Mouse (Mus musculus): ENCODE data around the gene Sorbs2.

The Sorbs2 gene

DNA sequence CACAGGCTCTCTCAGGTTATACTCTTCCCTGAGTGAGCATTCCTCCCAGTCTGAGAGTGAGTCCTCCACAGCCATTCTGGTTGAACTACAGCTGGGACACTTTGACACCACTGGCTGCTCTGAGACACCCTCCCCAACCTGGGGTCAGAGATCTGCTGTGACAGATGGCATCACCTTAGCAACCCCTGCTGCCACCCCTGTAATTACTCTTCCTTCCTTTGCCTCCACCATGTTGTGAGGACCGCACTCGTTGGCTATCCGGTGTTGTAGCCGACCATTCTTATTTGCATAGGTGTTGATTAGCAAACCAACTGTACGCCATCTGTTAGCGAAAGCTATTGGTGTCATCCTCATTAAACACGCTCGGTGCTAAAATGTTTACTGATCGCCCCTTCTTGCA lies 247.9 kb downstream of the Sorbs2 start:
- DNase-seq (ENCODE audit: low spot score): no peak

DNA sequence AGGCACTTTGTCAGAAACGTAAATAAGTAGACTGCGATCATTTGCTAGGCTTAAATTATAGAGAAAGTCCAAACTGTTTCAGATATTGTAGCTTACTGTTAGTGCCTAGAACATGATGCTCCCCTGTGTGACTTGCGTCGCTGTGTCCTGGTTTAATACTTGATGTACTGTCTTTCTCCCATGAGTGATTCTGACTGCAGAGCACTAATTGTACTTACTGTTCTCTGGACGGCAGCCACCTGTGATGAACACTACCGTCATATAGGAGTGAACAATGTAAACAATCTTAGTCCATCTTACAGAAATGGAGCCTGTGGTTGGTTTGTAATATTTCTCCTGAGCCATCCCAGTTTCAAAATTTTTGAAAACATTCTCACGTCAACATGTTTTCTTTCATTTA lies 248.4 kb downstream of the Sorbs2 start:
- DNase-seq (ENCODE audit: low spot score): no peak

DNA sequence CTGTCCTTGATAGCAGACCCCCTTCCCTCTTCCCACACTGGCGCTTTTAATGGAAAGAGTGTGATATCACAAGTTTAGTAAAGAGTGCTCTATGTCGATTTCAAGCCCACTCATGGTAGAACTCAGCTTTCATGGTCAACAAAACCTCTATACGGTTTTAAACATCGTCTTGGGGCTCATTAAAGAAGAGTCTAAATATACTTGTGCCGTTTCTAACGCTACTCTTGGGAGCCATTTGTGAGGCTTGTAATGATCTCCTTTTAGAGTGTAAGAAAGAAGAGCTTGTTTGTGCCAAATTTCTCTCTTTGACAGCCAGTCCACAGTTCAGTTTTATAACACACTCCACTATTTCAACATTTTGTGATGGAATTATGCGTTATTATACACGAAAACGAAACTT lies 253.0 kb downstream of the Sorbs2 start:
- DNase-seq (ENCODE audit: low spot score): no peak

DNA sequence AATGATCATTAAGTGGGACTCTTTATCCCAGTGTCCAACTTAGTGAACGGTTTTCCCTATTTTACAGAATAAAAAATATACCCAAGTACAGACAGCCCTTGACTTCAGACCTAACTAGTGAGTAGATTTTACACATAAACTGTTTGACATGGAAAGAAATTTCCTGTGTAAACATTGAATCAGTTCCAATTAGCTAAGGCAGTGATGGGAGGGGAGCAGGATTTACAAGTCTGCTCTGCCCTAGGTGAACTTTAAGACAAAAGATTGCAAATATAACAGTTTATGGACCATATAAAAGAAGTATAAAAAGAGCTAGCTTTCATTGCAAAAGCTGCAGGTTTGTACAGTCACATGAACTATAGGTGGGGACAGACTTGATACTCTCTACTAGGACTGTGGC lies 253.5 kb downstream of the Sorbs2 start:
- DNase-seq (ENCODE audit: low spot score): no peak

DNA sequence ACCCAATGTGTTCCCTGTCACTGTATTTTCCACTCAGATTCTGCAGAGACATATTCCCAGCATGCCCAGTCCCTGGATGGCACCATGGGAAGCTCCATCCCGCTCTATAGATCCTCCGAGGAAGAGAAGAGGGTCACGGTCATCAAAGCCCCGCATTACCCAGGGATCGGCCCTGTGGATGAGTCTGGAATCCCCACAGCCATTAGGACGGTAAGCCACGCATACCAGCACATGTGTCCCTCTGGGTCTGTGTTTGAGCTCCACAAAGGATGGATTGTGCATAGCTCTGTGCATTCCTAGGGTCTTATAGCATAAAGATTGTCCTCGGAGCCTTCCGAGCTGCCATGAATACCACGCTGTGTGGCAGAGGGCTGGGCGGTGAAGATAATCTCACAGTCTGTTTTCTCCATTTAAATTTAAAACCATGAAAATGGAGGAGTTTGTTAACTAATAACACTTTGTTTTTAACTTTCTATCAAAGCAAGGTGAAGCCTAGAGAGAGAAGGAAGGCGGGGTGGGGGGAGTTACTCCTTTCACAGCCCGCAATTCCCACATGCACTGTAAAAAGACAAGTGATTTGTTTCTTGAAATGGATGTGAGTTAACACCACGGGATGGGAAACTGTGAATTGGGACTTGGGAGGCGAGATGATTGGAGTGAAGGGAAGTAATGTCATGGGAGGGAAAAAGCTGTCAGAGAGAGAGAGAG lies 255.5 kb downstream of the Sorbs2 start:
- DNase-seq (ENCODE audit: low spot score): no peak

DNA sequence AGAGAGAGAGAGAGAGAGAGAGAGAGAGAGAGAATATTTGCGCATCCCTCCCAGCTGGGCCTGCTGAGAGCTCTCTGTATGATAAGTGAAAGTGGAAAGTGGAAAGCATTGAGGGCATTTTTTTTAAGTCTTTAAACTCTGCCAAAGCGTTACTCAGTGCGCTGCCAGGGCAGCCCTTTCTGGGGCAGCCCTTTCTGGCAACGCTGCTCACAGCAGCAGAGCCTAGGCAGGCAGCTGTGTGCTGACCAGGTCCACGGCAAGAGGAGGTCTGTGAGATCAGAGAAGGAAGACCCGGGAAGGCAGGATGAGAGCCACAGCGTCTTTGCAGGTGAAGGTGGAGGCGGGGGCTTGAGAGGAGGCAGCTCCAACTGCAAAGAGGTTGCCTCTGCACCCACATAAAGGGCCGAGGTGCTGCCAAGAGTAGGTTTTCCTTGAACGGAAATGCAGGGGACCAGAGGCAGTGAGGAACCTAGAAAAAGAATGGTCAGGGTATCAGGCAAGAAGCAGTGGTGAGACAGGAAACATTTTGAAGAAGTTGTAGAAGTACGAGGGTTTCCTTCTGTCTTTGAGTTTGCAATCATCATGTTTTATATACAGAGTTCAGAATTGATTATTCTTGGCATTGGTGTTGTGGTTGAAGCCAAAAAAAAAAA lies 256.2 kb downstream of the Sorbs2 start:
- DNase-seq (ENCODE audit: low spot score): peak; percentile 11

DNA sequence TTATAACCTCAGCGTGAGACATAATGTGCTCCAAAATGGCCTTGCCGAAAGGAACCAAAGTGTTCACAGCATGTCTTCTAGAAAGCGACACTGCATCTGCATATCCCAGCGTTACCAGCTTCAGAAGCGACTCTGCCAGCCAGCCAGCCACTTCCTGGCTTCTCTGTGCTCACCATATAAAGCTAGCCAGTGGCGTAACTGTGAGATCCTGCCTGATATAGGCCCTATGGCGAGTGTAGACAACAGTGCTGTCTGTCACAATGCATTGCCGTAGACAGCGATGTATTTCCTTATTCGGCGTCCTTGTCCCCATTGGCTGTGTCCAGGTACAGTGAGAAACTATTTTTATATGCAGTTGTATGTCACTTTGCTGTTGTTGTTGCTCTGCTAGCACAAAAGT lies 258.6 kb downstream of the Sorbs2 start:
- no peak for DNase-seq (ENCODE audit: low spot score)

DNA sequence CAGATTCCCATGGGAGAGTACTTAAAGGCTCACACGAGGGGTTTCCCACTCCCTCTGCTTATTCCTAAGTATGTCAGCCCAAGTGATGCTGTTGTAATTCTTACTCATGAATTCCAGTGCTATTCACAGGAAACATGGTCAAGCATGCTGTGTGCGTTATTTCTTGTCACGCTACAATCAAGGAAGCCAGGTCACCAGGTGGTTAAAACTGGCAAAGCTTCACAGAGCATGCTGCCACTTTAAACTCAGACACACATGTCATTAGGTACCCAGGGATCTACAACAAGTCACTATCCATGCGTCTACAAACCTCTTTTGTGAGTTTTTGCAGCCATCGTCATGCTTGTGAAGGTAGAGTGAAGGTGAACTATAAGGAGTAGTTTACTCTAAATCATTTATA lies 267.3 kb downstream of the Sorbs2 start:
- no peak for DNase-seq (ENCODE audit: low spot score)

DNA sequence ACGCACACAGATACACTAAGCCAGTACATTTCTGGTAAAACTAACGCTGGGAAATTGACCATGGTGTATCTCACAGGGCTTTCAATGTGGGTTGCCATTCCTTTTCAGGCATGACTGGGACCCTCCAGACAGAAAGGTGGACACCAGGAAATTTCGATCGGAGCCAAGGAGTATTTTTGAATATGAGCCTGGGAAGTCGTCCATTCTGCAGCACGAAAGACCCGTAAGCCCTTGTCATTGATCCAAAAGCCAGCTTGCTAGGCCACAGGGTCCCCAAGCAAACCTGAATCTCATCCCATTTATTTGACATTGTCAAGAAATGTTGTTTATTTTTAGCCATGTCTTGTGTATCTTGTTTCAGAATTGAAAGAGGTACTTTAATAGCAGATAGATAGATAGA lies 267.9 kb downstream of the Sorbs2 start:
- DNase-seq (ENCODE audit: low spot score): no peak

DNA sequence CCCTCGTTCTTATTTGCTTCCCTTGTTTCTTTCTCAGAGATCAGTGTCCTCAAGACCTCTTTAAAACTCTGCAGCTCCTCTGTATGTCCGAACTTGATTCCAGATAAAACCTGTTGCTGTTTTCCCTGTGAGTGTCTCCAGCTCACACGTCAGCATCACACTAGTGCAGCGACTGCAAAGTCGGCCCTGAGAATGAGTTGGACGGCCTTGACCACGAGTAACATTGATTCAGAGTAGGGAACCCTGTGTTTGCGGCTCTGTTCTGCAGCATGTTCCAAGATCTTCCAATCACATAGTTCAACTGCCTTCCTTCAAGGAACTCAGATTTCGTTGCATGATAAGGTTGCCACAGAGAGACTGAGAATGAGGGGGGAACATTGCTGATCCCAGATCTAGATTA lies 268.8 kb downstream of the Sorbs2 start:
- no peak for DNase-seq (ENCODE audit: low spot score)

DNA sequence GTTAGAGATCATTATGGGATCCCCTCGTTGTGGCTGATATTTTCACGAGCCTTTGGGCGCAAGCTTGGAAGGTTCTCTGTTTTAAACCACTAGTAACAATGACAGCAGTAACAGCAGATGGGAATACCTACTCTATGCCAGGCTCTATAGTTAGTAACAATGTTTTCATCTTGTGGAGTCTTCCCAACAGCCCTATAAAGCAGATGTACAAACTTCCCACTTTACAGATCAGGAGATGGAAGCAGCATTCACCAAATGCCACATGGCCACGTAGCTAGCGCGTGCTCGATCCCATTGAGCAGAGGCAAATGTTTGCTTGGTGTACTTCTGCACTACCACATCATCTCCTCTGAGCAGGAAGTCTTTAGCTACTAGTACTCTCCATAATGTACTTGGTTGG lies 269.4 kb downstream of the Sorbs2 start:
- no peak for DNase-seq (ENCODE audit: low spot score)

DNA sequence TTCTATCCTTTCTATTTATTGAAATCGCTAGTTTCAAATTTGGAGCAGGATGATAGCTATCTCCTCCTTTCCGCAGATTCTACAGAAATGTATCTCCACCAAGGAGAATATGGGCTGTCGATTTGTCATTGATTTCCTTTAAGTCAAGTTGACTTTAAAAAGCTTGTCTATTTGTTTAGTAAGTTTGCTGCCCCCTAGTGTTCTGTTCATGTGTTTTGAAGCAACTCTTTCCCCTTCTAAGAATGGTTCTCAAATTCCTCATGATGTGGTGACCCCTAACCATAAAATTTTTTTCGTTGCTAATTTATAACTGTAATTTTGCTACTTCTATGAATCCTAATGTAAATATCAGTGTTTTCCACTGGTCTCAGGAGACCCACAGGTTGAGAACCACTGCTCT lies 273.0 kb downstream of the Sorbs2 start:
- peak; percentile 40 for DNase-seq (ENCODE audit: low spot score)

DNA sequence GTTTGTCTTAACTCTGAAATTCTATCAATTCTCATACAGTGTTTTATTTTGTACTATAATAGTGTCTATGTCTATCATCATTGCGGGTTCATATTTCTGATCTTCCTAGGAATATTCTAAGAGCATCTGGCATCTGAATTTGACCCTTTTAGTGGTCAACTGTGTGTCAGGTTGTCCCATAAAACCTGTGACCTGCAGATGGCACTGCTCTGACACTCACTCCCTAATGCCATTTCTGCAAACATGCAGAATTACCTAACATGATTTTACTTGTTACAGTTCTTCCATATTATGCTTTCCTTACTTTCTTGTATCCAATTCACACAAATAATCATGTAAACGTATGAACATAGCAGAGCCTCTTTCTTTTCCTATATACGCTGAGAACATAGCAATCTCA lies 281.0 kb downstream of the Sorbs2 start:
- DNase-seq (ENCODE audit: low spot score): no peak

DNA sequence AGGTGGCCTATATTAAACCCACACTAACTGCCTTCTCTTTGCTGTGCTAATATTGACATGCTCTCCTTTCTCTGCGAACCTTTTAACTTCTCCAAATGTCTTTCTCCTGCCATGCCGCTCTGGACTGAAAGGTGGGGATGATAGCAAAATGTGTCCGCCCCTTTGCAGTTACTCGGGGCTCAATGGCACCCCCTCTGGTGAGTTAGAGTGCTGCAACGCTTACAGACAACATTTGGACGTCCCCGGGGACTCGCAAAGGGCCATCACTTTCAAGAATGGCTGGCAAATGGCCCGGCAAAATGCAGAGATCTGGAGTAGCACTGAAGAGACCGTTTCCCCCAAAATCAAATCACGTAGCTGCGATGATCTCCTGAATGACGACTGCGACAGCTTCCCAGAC lies 287.3 kb downstream of the Sorbs2 start:
- no peak for DNase-seq (ENCODE audit: low spot score)

DNA sequence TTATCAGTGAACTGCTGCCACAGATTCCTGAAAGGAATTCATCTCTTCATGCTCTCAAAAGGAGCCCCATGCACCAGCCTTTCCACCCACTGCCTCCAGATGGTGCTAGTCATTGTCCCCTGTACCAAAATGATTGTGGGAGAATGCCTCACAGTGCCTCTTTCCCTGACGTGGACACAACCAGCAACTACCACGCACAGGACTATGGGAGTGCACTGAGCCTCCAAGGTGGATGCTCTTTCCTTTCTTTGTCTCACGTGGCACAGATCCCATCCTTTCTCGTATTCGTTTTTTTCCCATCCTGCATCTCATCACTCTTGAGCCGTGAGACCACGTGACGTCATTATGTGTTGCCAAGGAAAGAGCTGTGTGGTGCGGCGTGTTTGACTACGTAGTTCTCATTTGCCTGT lies 288.7 kb downstream of the Sorbs2 start:
- peak; percentile 34 for DNase-seq (ENCODE audit: low spot score)

DNA sequence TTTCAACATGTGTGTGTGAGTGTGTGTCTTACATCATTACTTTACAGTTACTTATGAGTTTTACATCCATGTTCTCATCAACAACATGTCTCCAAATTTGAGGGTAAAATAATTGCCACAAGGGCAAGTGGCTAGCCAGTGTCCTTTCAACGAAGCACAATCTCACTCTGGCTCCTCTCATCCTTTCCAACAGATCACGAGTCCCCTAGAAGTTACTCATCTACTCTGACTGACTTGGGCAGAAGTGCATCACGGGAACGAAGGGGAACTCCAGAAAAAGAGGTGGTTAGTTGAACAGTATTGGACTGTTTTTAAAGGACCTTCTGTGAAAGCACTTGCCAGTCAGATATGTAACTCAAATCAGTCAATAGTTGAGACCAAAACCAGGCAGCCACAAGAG lies 291.9 kb downstream of the Sorbs2 start:
- no peak for DNase-seq (ENCODE audit: low spot score)

DNA sequence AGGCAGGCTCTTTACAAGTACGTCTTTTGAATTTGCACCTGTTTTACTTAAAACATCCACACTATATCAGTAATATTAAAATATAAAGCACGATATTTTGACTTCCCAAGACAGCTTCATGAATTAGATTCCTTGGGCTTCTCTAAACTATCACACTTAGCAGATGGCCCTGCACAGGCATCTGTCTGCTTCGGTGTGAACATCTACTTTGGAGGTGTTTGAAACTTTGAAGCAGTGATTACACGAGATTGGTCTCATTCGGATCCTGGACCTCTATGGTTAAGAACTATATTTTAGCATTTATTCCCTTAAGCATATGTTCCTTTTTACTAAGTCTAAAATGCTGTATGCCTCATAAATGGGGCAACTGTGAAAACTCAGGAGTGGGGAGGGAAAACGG lies 301.0 kb downstream of the Sorbs2 start:
- DNase-seq (ENCODE audit: low spot score): no peak

DNA sequence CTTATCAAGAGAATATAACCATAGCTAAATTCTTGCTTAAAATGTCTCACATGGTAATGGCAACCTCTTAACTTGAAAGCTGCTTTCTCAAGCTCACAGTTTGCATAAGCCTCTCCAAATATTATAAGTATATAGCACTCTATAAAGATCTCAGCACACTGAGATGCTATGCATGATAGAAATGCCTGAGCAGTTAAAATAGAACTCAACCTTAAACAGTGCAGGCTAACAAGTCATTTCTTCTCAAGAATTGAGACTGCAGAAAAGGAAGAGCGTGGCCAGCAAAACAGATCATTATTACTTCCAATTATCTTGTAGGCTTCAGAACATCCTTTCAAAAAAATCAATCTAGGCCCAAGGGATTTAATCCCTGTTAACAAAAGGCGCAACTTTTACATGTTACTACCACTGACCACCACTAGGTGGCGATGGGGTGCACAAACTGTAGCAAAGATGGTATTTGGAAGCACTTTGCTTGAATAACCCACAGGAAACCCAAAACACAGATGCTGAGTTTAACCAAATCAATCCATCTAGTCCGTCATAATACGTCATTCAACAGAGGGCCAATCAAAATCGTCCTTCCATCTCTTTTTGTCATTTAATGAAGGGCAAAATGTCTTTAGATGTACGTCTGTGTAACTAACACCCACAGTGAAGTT lies 309.3 kb downstream of the Sorbs2 start:
- DNase-seq (ENCODE audit: low spot score): peak; percentile 33

DNA sequence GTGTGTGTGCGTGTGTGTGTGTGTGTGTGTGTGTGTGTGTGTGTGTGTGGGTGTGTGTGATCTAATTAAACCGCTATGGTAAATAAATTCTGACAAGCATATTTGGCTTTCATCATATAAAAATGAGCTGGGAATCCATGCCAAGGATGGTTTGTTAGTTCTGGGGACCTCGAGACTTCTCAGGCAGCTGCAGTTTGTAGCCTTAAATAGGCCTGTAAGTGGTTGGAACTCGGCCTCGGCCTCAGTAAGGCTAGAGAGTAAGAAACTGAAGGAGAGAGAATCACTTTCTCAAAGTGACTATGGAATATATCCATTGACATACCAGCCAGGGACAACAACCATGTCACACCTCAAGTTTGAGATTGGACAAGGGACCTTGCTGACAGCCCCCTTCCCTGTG lies 314.1 kb downstream of the Sorbs2 start:
- DNase-seq (ENCODE audit: low spot score): no peak

DNA sequence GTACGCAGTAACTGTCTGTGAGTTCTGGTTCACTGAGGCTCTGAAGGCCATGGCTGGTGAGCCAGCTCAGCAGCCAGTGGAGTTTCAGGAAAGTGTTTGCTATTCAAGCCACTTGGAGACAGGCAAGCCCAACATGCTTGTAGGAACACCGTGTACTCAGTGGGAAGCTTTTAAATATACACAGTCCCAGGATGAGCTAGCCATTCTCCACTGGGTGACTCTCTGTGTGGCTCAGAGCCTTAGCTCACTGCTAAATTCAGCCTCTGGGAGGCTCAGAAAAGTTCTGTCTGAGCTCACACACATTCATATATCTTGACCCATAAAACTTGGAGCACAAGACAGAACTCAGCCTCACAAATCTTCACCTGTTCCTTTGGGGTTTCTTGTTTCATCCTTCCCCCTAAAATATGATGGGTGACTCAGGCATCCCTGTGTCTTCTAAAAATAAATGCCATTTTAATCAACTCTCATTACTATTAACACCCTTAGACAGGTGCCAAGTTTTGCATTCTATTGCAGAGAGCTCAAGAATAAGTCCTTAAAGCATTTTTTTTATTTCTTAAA lies 322.5 kb downstream of the Sorbs2 start:
- no peak for DNase-seq (ENCODE audit: low spot score)

DNA sequence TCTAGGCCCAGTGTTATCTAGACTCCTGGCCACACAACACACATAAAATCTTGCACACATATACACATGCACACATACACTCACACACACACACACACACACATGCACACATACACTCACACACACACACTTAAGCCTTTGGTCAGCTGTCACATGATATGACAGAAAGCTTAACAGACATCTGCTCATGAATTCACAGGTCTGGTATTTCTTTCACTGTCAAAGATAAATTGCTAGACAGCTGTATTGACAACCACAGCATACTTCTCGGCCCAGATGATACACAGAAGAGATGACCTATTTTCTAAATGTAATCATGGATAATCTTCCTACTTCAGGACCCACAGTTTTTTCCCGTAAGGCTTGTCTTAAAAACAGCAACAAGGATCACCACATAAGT lies 326.3 kb downstream of the Sorbs2 start:
- DNase-seq (ENCODE audit: low spot score): no peak

DNA sequence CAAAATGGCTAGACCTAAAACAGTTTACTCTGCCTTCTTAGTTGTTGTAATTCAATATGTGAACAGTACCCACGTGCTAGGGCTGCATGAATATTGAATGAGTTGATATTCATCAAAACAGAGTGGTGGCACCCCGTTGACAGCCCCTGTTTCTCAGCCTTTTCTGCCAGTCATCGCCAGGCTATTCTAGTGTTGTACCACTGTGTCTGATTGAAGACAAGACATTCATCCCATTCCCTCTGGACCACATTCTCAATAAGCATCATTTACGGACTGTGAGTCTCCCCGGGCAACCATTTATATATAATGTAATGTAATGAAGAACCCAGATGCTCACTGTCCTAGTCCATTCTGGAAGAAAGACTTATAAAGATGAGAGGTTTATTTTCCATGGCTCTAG lies 335.7 kb downstream of the Sorbs2 start:
- DNase-seq (ENCODE audit: low spot score): no peak

Measured in ovary, postnatal 14 days (tissue).